Mouse (Mus musculus) MEL-GATA-1-ER (cell line): ENCODE data around the gene Pex11b.
"Not testable (repeated sequence)": the region's sequence is repeated elsewhere in the genome, so short reads cannot be mapped to it uniquely, and the experiment has no call there.

Experiments used
- DNase-seq: peaks from one replicate; pipeline ENCODE4 v3.0.0-alpha.2; 2012; ENCODE audit warnings: low read depth; ENCODE audit errors: extremely low read depth

Pex11b gene

DNA sequence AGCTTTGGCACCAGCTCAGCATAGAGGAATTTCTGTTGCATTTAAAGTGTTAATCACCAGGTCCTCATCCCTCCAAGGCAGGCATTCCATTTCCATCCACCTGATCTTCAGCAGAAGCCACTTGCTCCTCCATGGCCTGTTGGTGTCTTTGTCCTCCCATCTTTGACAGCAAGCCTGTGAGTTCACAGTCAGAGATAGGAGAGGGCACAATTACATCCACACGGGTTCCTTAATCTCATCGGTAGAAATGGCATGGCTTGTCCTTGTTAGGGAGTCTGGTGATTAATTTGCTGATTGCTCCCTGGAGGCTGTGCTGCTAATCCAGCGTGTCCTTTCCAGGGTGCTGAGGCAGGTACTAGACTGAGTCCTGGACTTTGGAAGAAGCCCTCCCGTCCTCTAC lies 38.3 kb downstream of the Pex11b start:
- no peak for DNase-seq

DNA sequence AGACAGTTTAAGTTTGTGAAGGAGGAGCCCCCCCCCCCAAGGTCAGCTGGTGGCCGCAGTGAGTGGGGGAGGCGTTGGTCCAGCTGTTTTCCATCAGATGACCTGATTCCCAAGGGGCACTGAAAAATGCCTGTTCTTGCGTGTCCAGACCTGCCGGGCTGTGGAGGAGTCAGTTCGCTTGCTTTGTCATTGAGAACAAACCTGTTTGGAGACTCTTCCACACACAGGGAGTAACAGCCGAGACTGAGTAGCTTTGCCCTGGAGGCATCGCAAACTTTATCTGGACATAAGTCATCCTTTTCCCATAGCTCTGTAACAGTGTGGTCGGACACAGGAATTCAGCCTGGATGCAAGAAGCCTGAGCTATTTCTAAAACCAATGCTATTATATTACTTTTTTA lies 39.3 kb downstream of the Pex11b start:
- no peak for DNase-seq

DNA sequence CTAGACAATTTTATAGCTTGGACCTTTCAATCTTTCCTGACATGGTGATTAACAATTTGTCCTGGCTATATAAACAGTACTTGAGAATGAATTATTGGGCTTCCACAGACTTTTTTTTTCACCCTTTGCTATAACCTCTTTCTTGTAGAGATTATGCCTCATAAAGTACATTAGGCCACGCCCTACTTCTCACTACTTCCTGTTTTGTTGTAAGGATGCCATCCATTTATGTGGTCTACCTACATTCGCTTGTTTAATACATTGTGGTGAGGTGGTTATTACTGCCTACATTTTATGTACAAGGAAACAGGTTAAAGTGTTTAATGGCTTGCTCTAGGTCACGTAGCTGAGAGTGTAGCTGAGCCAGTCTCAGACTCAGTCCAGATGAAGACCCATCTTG lies 40.0 kb downstream of the Pex11b start:
- peak; percentile 95 for DNase-seq

DNA sequence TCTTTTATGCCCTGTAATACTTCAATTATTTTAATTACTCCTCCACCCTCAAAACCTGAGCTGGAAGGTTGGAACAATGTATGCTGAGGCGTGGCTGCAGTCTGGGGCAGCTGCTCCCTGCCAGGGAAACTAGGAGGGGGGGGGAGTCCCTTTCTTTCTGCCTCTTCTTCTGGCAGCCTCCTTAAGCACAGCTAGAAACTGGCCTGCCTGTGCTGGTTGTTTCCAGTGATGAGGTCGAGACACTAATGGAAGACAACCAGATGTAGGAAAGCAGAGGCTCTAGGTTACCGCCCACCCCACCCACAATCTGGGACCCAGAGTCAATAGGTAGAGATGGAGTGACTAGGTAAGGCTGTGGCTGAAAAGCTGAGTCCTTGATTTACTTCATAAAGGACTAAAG lies 40.5 kb downstream of the Pex11b start:
- DNase-seq, result no peak

DNA sequence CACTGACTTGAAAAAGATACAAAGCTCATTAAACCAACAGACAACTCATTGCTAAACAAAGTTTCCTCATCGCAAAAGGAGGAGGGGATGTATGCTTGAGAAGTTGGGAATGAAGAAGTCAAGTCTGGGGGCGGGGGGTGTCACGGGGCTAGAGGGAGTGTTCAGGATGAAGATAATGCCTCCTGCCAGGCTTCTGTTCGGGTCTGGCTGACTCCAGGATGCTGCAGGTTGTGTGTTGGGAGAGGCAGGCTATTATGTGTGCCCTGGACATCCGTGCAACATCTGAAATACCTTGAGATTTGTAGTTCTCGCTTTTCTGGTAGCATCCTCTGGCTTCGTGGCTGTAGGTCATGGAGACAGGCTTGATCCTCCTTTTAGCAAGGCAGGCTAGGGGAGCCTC lies 43.3 kb downstream of the Pex11b start:
- no peak for DNase-seq

DNA sequence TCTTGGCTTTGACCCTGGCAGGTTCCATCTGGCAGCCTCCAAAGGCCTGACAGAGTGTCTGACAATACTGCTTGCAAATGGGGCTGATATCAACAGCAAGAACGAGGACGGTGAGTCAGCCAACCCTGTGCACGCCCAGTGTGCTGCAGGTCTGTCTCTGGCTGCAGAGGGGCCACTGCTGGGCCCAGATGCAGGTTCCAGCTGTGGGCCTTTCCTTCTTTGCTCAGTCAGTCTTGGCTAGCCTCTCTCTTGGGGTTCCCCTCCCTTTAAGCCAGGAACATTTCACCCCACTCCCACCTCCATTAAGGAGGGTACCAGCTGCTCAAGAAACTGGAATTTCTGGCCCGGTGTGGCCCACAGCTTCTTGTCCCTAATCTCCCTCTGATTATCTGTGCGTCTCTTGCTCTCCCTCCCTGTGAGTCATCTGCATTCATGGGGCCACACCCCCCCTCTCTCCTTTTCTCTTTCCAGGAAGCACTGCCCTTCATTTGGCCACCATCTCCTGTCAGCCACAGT lies 44.0 kb downstream of the Pex11b start:
- DNase-seq, result no peak

DNA sequence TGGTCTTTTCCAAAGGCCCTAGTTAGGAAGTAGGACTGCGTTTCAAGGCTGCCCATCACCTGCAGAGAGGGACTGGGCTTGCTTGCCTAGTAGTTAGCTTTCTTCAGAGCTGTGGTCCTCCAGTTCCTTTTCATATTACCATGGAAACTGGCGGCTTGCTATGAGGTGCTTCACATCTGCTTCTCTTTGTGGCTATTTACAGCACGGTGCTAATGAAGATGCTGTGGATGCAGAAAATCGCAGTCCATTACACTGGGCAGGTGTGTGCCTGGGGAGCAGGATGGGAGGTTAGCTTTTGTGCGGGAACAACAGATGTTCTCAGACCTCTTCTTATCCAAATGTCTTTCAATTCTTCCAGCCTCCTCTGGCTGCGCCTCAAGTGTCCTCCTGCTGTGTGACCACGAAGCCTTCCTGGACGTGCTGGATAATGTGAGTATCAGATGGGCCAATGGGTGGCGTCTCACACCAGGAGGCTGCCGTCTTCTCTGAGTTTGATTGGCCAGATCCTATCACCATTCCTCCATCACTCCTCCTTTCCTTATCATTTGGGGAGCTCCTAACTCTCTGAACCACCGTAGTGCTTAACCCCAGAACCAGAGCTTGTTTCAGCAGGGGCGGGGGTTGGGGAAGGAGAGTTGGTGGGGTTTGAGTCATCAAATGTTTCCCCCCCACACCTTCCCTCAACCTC lies 45.2 kb downstream of the Pex11b start:
- no peak for DNase-seq

DNA sequence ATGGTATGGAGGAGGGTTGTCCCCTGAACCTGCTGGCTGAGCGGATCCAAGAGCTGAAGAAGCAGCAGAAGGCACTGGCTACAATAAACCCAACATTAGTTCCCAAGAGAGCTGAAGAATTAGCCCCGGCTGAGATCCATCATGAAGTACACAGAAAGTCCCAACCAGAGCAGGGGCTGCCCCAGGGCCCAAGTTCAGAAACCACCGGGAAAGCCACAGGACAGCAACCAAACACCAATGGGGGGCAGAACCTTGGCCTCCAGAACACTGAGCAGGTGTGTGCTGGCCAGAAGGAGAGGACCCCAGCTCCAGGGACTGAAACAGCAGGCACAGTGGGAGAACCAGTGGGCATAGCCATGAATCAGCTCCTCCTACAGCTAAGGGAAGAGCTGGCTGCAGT lies 48.3 kb downstream of the Pex11b start:
- no peak for DNase-seq

DNA sequence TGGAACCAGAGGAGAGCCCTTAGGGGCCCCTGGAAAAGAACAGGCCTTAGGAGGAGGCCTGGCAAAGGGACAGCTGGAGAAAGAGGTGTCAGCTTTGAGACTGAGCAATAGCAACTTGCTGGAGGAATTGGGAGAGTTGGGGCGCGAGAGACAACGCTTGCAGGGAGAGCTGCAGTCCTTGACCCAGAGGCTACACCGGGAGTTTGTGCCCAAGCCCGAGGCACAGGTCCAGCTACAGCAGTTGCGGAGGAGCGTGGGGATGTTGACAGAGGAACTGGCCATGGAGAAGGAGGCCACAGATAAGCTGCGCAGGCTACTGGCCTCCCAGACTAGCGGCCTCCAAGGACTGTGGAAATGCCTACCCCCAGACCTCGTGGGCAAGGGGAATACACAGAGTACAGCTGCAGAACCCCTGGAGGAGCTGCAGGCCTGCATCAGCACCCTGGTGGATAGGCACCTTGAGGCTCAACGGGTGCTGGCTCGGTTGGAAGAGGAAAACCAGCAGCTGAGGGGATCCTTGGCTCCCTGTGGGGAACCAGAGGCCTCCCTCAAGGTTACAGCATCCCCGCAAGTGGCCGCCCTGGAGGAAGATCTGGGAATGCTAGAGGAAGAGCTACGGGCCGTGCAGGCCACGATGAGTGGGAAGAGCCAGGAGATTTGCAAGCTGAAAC lies 49.1 kb downstream of the Pex11b start:
- no peak for DNase-seq

DNA sequence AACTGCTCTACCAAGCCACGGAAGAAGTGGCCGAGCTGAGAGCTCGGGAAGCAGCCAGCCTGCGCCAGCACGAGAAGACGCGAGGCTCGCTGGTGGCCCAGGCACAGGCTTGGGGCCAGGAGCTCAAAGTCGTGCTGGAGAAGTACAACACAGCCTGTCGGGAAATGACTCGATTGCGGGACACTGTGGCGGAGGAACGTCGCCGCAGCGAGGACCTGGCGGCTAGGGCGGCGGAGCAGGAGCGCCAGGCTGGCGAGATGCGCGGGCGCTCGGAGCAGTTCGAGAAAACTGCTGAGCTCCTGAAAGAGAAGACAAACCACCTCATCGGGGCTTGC lies 49.6 kb downstream of the Pex11b start:
- DNase-seq, result no peak

DNA sequence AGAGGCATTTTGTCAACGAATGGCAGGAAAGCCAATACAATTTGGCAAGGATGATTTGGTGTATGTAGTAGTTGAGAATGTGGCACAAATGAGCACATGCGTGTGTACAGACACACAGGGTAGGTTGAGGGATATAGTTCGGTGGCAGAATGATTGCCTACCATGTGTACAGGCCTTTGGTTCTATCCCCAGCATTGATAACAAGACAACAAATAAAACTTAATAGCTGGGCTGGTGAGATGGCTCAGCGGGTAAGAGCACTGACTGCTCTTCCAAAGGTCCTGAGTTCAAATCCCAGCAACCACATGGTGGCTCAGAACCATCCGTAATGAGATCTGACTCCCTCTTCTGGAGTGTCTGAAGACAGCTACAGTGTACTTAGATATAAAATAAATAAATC lies 50.9 kb downstream of the Pex11b start:
- DNase-seq, result not testable (repeated sequence)

DNA sequence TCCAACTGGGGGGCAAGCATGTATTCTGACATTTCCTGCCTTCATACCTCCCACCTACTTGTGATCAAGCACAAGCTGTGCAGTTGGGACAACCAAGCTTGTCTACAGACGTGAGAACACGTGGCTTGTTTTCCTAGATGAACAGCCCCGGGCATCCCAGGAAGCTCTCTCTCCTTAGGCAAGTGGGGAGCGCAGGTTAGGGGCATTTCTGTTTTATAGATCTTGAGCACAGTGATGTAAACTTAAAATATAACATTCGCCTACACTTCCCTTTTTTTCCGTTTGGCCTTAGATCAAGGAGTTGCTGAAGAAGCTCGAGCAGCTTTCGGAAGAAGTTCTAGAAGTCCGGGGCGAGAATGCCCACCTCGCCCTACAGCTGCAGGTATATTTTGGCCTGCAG lies 53.7 kb downstream of the Pex11b start:
- DNase-seq, result peak; percentile 70

DNA sequence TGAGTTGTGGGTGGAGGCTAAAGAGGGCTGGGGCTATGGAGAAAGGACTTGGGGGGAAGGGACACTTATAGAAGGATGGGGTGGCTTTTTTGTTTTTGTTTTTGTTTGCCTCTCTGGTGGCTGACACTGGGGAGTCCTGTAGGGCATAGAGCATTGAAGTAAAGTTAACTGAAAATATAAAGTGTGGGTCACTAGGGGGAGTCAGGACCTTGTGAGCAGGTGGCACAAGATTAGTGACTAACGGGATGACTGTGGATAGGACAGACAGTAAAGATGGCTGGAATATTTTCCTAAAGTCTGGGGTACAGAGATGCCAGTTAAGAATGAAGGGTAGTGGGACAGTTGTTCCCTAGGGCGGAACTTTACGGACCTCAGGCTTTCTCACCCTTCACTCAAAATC lies 55.1 kb downstream of the Pex11b start:
- no peak for DNase-seq

DNA sequence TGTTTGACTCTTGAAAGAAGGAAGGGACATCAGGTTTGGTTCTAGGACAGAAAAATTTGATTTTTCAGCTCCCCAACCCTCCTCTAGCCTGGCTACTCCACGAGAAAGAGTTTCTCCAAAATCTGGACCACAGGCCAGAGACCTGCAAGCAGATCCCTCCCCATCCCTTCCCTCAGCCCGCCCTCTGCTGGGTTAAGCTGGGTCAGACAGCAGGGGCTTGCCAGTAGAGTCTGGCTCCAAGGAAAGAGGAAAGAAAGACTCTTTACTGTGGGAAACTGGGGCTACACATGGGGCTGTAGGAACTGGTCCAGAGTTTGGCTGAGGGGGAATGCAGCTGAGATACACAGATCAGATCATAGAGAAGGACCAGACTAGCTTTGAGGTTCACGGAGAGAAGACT lies 57.3 kb downstream of the Pex11b start:
- DNase-seq, result no peak

DNA sequence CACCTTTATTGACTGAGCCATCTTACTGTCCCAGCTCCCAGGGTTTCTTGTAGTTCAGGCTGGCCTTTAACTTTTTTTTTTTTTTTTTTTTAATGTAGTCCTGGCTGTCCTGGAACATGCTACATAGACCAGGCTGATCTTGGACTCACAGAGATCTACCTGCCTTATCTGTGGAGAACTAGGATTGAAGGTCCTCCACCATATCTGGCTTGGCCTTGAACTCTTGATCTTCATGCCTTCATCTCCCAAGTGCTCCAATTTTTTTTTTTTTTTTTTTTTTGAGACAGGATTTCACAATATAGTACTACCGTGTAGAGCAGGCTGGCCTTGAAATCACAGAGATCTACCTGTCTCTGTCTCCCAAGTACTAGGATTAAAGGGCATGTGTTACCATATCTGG lies 58.4 kb downstream of the Pex11b start:
- DNase-seq, result no peak
